Mouse (Mus musculus): ENCODE measurements around the gene Ctsa. TPM values are rescaled to one million over a fixed set of nuclear protein-coding genes. Genes with fewer than 3 reads are reported as not detected.

Gene Ctsa
- polyA plus RNA-seq, 1 experiment: 200 TPM

- Histone ChIP-seq H3K27ac (ENCODE audit: insufficient read depth, low read length) (peak within 1 kb of the TSS; percentile 51), H3K4me1 (ENCODE audit: control insufficient read depth, insufficient read depth, low read length) (peaks cover 2% of the 10 kb centered on the region; the same call in 1 of the 2 replicates), H3K4me3 (ENCODE audit: insufficient read depth, low read length) (peak within 1 kb of the TSS; percentile 54)
- no peak for TF ChIP-seq CTCF (IDR thresholded peaks at IDR 0.05; ENCODE audit: extremely low read depth, insufficient read depth, low read length)
- TF ChIP-seq POLR2A (IDR thresholded peaks at IDR 0.05; ENCODE audit: extremely low read depth, insufficient read depth, low read length): peak; percentile 94
Observed at GRCm38 (mm10) chr2:164822636-164823165, 10.0 kb upstream of the Ctsa start, which contains the start of gene Zswim1. Gene Zswim1 (plus strand): TSS chr2:164822686.

- Histone ChIP-seq H3K4me1 (ENCODE audit: control insufficient read depth, insufficient read depth, low read length) (peaks cover 2% of the 10 kb centered on the region; the same call in 1 of the 2 replicates), H3K27ac (ENCODE audit: insufficient read depth, low read length) (peak overlapping the region; percentile 51), H3K4me3 (ENCODE audit: insufficient read depth, low read length) (peak overlapping the region; percentile 54)
- TF ChIP-seq CTCF (IDR thresholded peaks at IDR 0.05; ENCODE audit: extremely low read depth, insufficient read depth, low read length) (no peak), POLR2A (IDR thresholded peaks at IDR 0.05; ENCODE audit: extremely low read depth, insufficient read depth, low read length) (no peak)
Observed at GRCm38 (mm10) chr2:164823181-164823585, 9.5 kb upstream of the Ctsa start.

- H3K27ac ChIP-seq (ENCODE audit: insufficient read depth, low read length): no peak overlapping the region
- no peak for TF ChIP-seq POLR2A (IDR thresholded peaks at IDR 0.05; ENCODE audit: extremely low read depth, insufficient read depth, low read length)
- TF ChIP-seq CTCF (IDR thresholded peaks at IDR 0.05; ENCODE audit: extremely low read depth, insufficient read depth, low read length): no peak
- H3K4me1 ChIP-seq (ENCODE audit: control insufficient read depth, insufficient read depth, low read length): peaks cover 2% of the 10 kb centered on the region; the same call in 1 of the 2 replicates
- no peak overlapping the region for H3K4me3 ChIP-seq (ENCODE audit: insufficient read depth, low read length)
Observed at GRCm38 (mm10) chr2:164823969-164824368, 8.7 kb upstream of the Ctsa start.

- no peak overlapping the region for H3K27ac ChIP-seq (ENCODE audit: insufficient read depth, low read length)
- TF ChIP-seq POLR2A (IDR thresholded peaks at IDR 0.05; ENCODE audit: extremely low read depth, insufficient read depth, low read length): no peak
- TF ChIP-seq CTCF (IDR thresholded peaks at IDR 0.05; ENCODE audit: extremely low read depth, insufficient read depth, low read length): no peak
- no peak overlapping the region for H3K4me3 ChIP-seq (ENCODE audit: insufficient read depth, low read length)
- peaks cover 2% of the 10 kb centered on the region; the same call in 1 of the 2 replicates for H3K4me1 ChIP-seq (ENCODE audit: control insufficient read depth, insufficient read depth, low read length)
Observed at GRCm38 (mm10) chr2:164825521-164825920, 7.2 kb upstream of the Ctsa start.

GRCm38 (mm10) chr2:164827146-164827850 lies 5.4 kb upstream of the Ctsa start:
- Histone ChIP-seq H3K4me1 (ENCODE audit: control insufficient read depth, insufficient read depth, low read length) (peaks cover 2% of the 10 kb centered on the region; the same call in 1 of the 2 replicates), H3K4me3 (ENCODE audit: insufficient read depth, low read length) (no peak overlapping the region), H3K27ac (ENCODE audit: insufficient read depth, low read length) (no peak overlapping the region)
- TF ChIP-seq CTCF (IDR thresholded peaks at IDR 0.05; ENCODE audit: extremely low read depth, insufficient read depth, low read length): no peak
- no peak for TF ChIP-seq POLR2A (IDR thresholded peaks at IDR 0.05; ENCODE audit: extremely low read depth, insufficient read depth, low read length)

- H3K27ac ChIP-seq (ENCODE audit: insufficient read depth, low read length): no peak within 1 kb of the TSS
- TF ChIP-seq POLR2A (IDR thresholded peaks at IDR 0.05; ENCODE audit: extremely low read depth, insufficient read depth, low read length): no peak
- TF ChIP-seq CTCF (IDR thresholded peaks at IDR 0.05; ENCODE audit: extremely low read depth, insufficient read depth, low read length): no peak
- peaks cover 2% of the 10 kb centered on the region; the same call in 1 of the 2 replicates for H3K4me1 ChIP-seq (ENCODE audit: control insufficient read depth, insufficient read depth, low read length)
- no peak within 1 kb of the TSS for H3K4me3 ChIP-seq (ENCODE audit: insufficient read depth, low read length)
Observed at GRCm38 (mm10) chr2:164828437-164828836, 4.2 kb upstream of the Ctsa start, which contains the start of gene Spata25. Gene Spata25 (minus strand): TSS chr2:164828537.

- Histone ChIP-seq H3K27ac (ENCODE audit: insufficient read depth, low read length) (no peak overlapping the region), H3K4me3 (ENCODE audit: insufficient read depth, low read length) (no peak overlapping the region), H3K4me1 (ENCODE audit: control insufficient read depth, insufficient read depth, low read length) (peaks cover 2% of the 10 kb centered on the region; the same call in 1 of the 2 replicates)
- TF ChIP-seq POLR2A (IDR thresholded peaks at IDR 0.05; ENCODE audit: extremely low read depth, insufficient read depth, low read length): no peak
- no peak for TF ChIP-seq CTCF (IDR thresholded peaks at IDR 0.05; ENCODE audit: extremely low read depth, insufficient read depth, low read length)
Observed at GRCm38 (mm10) chr2:164829090-164829489, 3.6 kb upstream of the Ctsa start.

GRCm38 (mm10) chr2:164831029-164831428 lies 1.6 kb upstream of the Ctsa start:
- H3K27ac ChIP-seq (ENCODE audit: insufficient read depth, low read length): no peak overlapping the region
- peaks cover under 1% of the 10 kb centered on the region; the same call in 1 of the 2 replicates for H3K4me1 ChIP-seq (ENCODE audit: control insufficient read depth, insufficient read depth, low read length)
- H3K4me3 ChIP-seq (ENCODE audit: insufficient read depth, low read length): no peak overlapping the region
- TF ChIP-seq CTCF (IDR thresholded peaks at IDR 0.05; ENCODE audit: extremely low read depth, insufficient read depth, low read length) (no peak), POLR2A (IDR thresholded peaks at IDR 0.05; ENCODE audit: extremely low read depth, insufficient read depth, low read length) (no peak)

GRCm38 (mm10) chr2:164832032-164832747 lies 483 bp upstream of the Ctsa start:
- H3K4me1 ChIP-seq (ENCODE audit: control insufficient read depth, insufficient read depth, low read length): no peaks in the 10 kb centered on the region
- no peak overlapping the region for H3K27ac ChIP-seq (ENCODE audit: insufficient read depth, low read length)
- no peak for TF ChIP-seq POLR2A (IDR thresholded peaks at IDR 0.05; ENCODE audit: extremely low read depth, insufficient read depth, low read length)
- TF ChIP-seq CTCF (IDR thresholded peaks at IDR 0.05; ENCODE audit: extremely low read depth, insufficient read depth, low read length): no peak
- H3K4me3 ChIP-seq (ENCODE audit: insufficient read depth, low read length): peak overlapping the region; percentile 50; the same call in 1 of the 2 replicates

Measured in cortical plate, adult 2 months (tissue).